Mouse (Mus musculus) cortical plate, adult 2 months (tissue): ENCODE measurements around the gene Gm11549. TPM values are rescaled to one million over a fixed set of nuclear protein-coding genes. Genes with fewer than 3 reads are reported as not detected.

Source experiments
- H3K27ac ChIP-seq: fragments of 200-500 bp; 2 replicates; pipeline ENCODE4 v1.5.1; 2012; ENCODE audit warnings: low read length, control low read depth, inconsistent platforms; ENCODE audit not compliant: insufficient read depth
- H3K4me1 ChIP-seq: fragments of 200-500 bp; 2 replicates; pipeline ENCODE4 v1.6.1; 2011; ENCODE audit warnings: low read length; ENCODE audit not compliant: control insufficient read depth, insufficient read depth
- H3K4me3 ChIP-seq: fragments of 200-500 bp; 2 replicates; pipeline ENCODE4 v1.5.1; 2011; ENCODE audit warnings: mild to moderate bottlenecking, low read length, control low read depth; ENCODE audit not compliant: insufficient read depth
- CTCF ChIP-seq: fragments of 200-500 bp; IDR thresholded peaks from 2 replicates; pipeline ENCODE4 v1.5.1; 2011; ENCODE audit warnings: mild to moderate bottlenecking, control low read depth, low read length; ENCODE audit not compliant: insufficient read depth; ENCODE audit errors: extremely low read depth
- POLR2A ChIP-seq: fragments of 200-500 bp; IDR thresholded peaks from 2 replicates; pipeline ENCODE4 v1.6.1; 2011; ENCODE audit warnings: mild to moderate bottlenecking, low read length, control low read depth; ENCODE audit not compliant: insufficient read depth; ENCODE audit errors: extremely low read depth
- polyA plus RNA-seq: library from polyadenylated mRNA; depleted of rRNA; stranded (reverse); fragments of >200 nt; gene quantifications from 2 replicates; pipeline ENCODE4 v1.2.3, GENCODE M21; 2012; rRNA removed

The Gm11549 gene
- polyA plus RNA-seq, result 37.6 and 38.9 TPM in 2 replicates

DNA sequence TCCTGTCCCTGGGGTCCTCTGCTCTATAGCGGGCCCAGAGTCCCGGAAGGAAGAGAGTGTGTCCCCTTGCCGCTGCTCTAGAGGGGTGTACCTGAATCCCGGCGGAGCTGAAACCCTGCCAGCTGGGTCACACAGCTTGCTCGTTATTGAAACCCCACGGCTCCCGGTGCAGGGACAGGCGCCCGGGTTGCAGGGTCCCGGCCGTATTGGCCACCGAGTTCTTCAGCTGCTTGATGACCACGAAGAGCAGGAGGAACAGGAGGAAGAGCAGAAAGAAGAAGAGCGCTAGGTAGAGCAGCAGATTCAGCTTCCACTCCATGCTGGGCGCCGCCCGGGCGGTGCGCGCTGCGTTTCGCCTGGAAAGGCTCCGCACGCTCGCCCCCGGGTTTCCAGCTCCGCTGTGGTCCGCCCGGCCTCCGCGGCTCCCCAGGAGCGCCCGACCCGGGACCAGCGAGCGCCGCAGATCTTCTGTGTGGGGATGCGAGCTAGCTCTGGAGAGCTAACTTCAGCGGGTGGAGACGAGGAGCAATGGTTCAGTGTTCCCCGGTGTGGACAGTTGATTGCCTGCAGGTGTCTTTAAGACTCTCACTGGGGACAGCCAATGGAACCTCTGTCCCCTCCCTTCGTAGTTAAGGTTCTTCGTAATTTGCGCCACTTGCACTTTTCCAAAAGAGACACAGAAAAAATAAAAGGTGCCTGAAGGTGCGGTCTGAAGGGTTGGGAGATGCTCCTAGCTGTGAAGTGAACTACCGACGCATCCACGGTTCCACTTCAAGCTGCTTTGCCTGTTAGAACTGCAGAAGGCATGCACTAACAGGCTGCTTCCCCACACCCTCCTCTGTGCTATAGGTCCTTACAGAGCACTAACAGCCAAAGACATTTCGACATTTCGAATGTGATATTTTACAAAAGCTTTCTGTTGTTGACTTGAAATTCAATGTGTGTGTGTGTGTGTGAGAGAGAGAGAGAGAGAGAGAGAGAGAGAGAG is at the start of gene Gm11549:
Gene Gm11549 (minus strand): TSS at position 741 of the 988 bp plus-strand sequence.
- Histone ChIP-seq H3K27ac (peak within 1 kb of the TSS; percentile 60), H3K4me3 (peak within 1 kb of the TSS; percentile 76), H3K4me1 (peaks cover 5% of the 10 kb centered on the region; the same call in 1 of the 2 replicates)
- TF ChIP-seq CTCF, result no peak
- TF ChIP-seq POLR2A, result peak; percentile 52; the same call in 1 of the 2 replicates

GRCm38 (mm10) chr3:36569836-36570235 is 48.2 kb upstream of the Gm11549 start:
- Histone ChIP-seq H3K4me1 (no peaks in the 10 kb centered on the region), H3K4me3 (no peak overlapping the region), H3K27ac (no peak overlapping the region)
- TF ChIP-seq CTCF (no peak), POLR2A (no peak)

DNA sequence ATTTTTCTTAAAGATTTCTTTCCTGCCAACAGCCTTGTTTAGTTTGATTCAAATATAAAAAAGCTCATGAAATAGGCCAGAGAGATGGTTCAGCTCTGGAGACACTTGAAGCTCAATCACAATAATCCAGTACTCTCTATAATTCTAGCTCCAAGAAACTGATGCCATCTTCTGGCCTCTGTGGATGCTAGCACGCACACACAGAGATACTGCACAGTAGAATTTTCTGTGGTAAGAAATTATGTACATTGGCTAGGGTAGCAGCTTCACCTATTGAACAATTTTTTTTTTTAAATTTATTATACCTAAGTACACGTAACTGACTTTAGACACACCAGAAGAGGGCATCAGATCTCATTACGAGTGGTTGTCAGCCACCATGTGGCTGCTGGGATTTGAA is 42.1 kb upstream of the Gm11549 start:
- H3K27ac ChIP-seq, result no peak overlapping the region
- no peak overlapping the region for H3K4me3 ChIP-seq
- TF ChIP-seq POLR2A (no peak), CTCF (no peak)
- no peaks in the 10 kb centered on the region for H3K4me1 ChIP-seq

GRCm38 (mm10) chr3:36559606-36560005 is 38.0 kb upstream of the Gm11549 start:
- TF ChIP-seq CTCF (no peak), POLR2A (no peak)
- no peak overlapping the region for H3K4me3 ChIP-seq
- no peaks in the 10 kb centered on the region for H3K4me1 ChIP-seq
- H3K27ac ChIP-seq, result no peak overlapping the region

GRCm38 (mm10) chr3:36557601-36558000 is 36.0 kb upstream of the Gm11549 start:
- TF ChIP-seq CTCF (no peak), POLR2A (no peak)
- Histone ChIP-seq H3K4me1 (no peaks in the 10 kb centered on the region), H3K4me3 (no peak overlapping the region), H3K27ac (no peak overlapping the region)

DNA sequence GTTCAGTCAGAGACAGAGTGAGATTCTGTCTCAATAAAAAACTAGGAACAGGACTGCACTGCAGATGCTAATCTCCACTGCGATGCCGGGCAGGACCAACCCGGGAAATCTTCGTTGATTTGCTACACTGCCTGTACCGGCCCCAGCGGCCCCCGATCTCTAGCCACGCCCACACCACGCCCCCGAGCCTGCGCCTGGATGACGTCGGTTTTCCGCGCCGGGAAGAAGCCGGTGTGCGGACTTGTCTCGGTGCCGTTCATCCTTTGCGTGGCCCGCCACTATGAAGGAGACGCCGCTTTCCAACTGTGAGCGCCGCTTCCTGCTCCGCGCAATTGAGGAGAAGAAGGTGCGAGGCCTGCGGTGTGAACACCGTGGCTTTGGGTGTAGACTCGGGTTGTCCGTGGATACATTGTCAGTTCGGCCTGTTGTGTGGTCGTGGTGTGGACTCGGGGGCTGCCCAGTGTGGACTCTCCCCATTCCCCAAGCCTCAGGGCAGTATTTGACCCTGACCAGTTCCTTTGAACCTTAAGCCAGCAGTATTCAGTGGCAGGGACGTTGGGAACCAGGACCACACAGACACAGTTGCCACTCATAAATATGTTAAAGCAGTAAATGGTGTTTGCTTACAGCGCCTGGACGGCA is 30.9 kb upstream of the Gm11549 start, which contains the start of gene Exosc9:
Gene Exosc9 (plus strand): TSS at position 201 of the 642 bp plus-strand sequence.
- TF ChIP-seq CTCF (no peak), POLR2A (peak; percentile 79)
- peak within 1 kb of the TSS; percentile 82 for H3K27ac ChIP-seq
- H3K4me3 ChIP-seq, result peak within 1 kb of the TSS; percentile 84
- no peaks in the 10 kb centered on the region; the same call in 1 of the 2 replicates for H3K4me1 ChIP-seq

DNA sequence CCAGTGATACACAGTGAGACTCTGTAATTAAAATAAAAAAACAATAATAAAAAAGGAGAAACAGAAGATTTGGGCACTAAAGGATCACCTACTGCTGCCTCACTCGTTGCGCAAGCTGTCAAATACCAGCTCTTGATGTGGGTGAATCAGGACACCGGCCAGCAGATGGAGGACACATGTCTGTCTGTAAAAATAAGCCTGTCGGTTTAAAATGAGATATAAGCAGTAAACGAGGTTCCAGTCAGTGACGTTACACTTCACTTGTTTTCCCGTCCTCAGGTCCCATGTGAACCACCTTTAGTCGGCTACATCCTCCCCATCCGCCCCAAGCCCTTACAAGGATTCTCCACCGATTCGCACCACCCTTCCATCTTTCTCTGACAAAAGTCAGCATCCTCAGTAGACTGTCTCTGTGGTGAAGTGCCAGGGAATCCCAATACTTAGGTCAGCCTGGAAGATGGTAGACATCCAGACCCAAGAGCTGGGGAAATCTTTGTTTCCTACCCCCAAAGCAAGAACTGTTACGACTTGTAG is 30.3 kb upstream of the Gm11549 start:
- H3K4me3 ChIP-seq, result peak overlapping the region; percentile 84
- peak overlapping the region; percentile 82 for H3K27ac ChIP-seq
- TF ChIP-seq POLR2A, result no peak
- TF ChIP-seq CTCF, result no peak
- no peaks in the 10 kb centered on the region; the same call in 1 of the 2 replicates for H3K4me1 ChIP-seq

GRCm38 (mm10) chr3:36551343-36551742 is 29.7 kb upstream of the Gm11549 start:
- Histone ChIP-seq H3K4me1 (no peaks in the 10 kb centered on the region; the same call in 1 of the 2 replicates), H3K27ac (no peak overlapping the region; the same call in 1 of the 2 replicates), H3K4me3 (peak overlapping the region; percentile 84)
- no peak for TF ChIP-seq POLR2A
- no peak for TF ChIP-seq CTCF

- TF ChIP-seq POLR2A (no peak), CTCF (no peak)
- Histone ChIP-seq H3K4me3 (no peak overlapping the region), H3K27ac (no peak overlapping the region), H3K4me1 (no peaks in the 10 kb centered on the region)
Observed at GRCm38 (mm10) chr3:36544961-36545360, 23.3 kb upstream of the Gm11549 start.
